Mouse (Mus musculus): ENCODE data around the gene Ube2s. TPM values are rescaled to one million over a fixed set of nuclear protein-coding genes. Genes with fewer than 3 reads are reported as not detected.

Ube2s gene
- polyA plus RNA-seq, 1 experiment from 2014 or later: 269 TPM

GRCm38 (mm10) chr7:4764946-4765710 is 47.3 kb downstream of the Ube2s start:
- ATAC-seq (ENCODE audit: low FRiP score, low read depth): no peak
- Histone ChIP-seq H3K9ac (no peak overlapping the region), H3K27ac (replicated peaks) (no peak overlapping the region), H3K4me3 (no peak overlapping the region), H3K27me3 (no peaks in the 10 kb centered on the region), H3K4me1 (replicated peaks) (no peaks in the 10 kb centered on the region; the same call in 1 of the 2 replicates), H3K36me3 (no peaks in the 10 kb centered on the region), H3K4me2 (no peak overlapping the region), H3K9me3 (no peaks in the 10 kb centered on the region)
- WGBS: 18% methylated on average over 4 of the region's 4 CpGs

- Histone ChIP-seq H3K4me2 (no peak overlapping the region), H3K27ac (replicated peaks) (no peak overlapping the region), H3K9me3 (no peaks in the 10 kb centered on the region), H3K4me1 (replicated peaks) (no peaks in the 10 kb centered on the region), H3K27me3 (no peaks in the 10 kb centered on the region), H3K9ac (no peak overlapping the region), H3K4me3 (no peak overlapping the region), H3K36me3 (no peaks in the 10 kb centered on the region)
- WGBS: 44% methylated on average over 1 of the region's 1 CpGs
- no peak for ATAC-seq (ENCODE audit: low FRiP score, low read depth)
Measured at GRCm38 (mm10) chr7:4759670-4760069, 52.7 kb downstream of the Ube2s start.

GRCm38 (mm10) chr7:4752821-4753570 is 59.4 kb downstream of the Ube2s start, which contains the start of gene Cox6b2:
Gene Cox6b2 (minus strand): TSS chr7:4753094.
- peaks cover 18% of the 10 kb centered on the region for H3K4me1 ChIP-seq (replicated peaks)
- no peaks in the 10 kb centered on the region for H3K27me3 ChIP-seq
- peak within 1 kb of the TSS; percentile 27; the same call in 1 of the 2 replicates for H3K9ac ChIP-seq
- ATAC-seq (ENCODE audit: low FRiP score, low read depth): peak; percentile 95
- H3K36me3 ChIP-seq: no peaks in the 10 kb centered on the region
- WGBS: 5% methylated on average over 24 of the region's 24 CpGs
- H3K27ac ChIP-seq (replicated peaks): peak within 1 kb of the TSS; percentile 30; the same call in 1 of the 2 replicates
- peak within 1 kb of the TSS; percentile 64 for H3K4me2 ChIP-seq
- H3K9me3 ChIP-seq: no peaks in the 10 kb centered on the region
- peak within 1 kb of the TSS; percentile 39 for H3K4me3 ChIP-seq

GRCm38 (mm10) chr7:4751971-4752820 is 60.2 kb downstream of the Ube2s start:
- Histone ChIP-seq H3K4me2 (peak overlapping the region; percentile 64), H3K4me1 (replicated peaks) (peaks cover 18% of the 10 kb centered on the region), H3K36me3 (no peaks in the 10 kb centered on the region), H3K9me3 (no peaks in the 10 kb centered on the region), H3K27ac (replicated peaks) (peak overlapping the region; percentile 30; the same call in 1 of the 2 replicates), H3K9ac (peak overlapping the region; percentile 20; the same call in 1 of the 2 replicates), H3K27me3 (no peaks in the 10 kb centered on the region), H3K4me3 (peak overlapping the region; percentile 39)
- peak; percentile 69 for ATAC-seq (ENCODE audit: low FRiP score, low read depth)
- 2% methylated on average over 30 of the region's 30 CpGs for WGBS

GRCm38 (mm10) chr7:4749169-4749568 is 63.2 kb downstream of the Ube2s start:
- H3K36me3 ChIP-seq: peaks cover 8% of the 10 kb centered on the region; the same call in 1 of the 2 replicates
- H3K27ac ChIP-seq (replicated peaks): no peak overlapping the region
- peaks cover 18% of the 10 kb centered on the region for H3K4me1 ChIP-seq (replicated peaks)
- H3K4me3 ChIP-seq: no peak overlapping the region
- H3K9ac ChIP-seq: no peak overlapping the region
- H3K27me3 ChIP-seq: no peaks in the 10 kb centered on the region
- no peak for ATAC-seq (ENCODE audit: low FRiP score, low read depth)
- H3K4me2 ChIP-seq: no peak overlapping the region
- 90% methylated on average over 2 of the region's 2 CpGs for WGBS
- H3K9me3 ChIP-seq: no peaks in the 10 kb centered on the region

GRCm38 (mm10) chr7:4748321-4748720 is 64.1 kb downstream of the Ube2s start:
- WGBS: 80% methylated on average over 4 of the region's 4 CpGs
- Histone ChIP-seq H3K36me3 (peaks cover 8% of the 10 kb centered on the region; the same call in 1 of the 2 replicates), H3K27ac (replicated peaks) (no peak overlapping the region), H3K4me1 (replicated peaks) (peaks cover 17% of the 10 kb centered on the region), H3K4me2 (no peak overlapping the region), H3K27me3 (no peaks in the 10 kb centered on the region), H3K4me3 (no peak overlapping the region), H3K9me3 (no peaks in the 10 kb centered on the region), H3K9ac (no peak overlapping the region)
- ATAC-seq (ENCODE audit: low FRiP score, low read depth): no peak

- no peak overlapping the region for H3K4me3 ChIP-seq
- H3K9me3 ChIP-seq: no peaks in the 10 kb centered on the region
- ATAC-seq (ENCODE audit: low FRiP score, low read depth): no peak
- H3K4me2 ChIP-seq: no peak overlapping the region
- peaks cover 13% of the 10 kb centered on the region for H3K4me1 ChIP-seq (replicated peaks)
- peaks cover 8% of the 10 kb centered on the region; the same call in 1 of the 2 replicates for H3K36me3 ChIP-seq
- no peak overlapping the region for H3K9ac ChIP-seq
- no peak overlapping the region for H3K27ac ChIP-seq (replicated peaks)
- H3K27me3 ChIP-seq: no peaks in the 10 kb centered on the region
- 76% methylated on average over 9 of the region's 9 CpGs for WGBS
Measured at GRCm38 (mm10) chr7:4747156-4747899, 65.1 kb downstream of the Ube2s start.

- H3K4me1 ChIP-seq (replicated peaks): peaks cover 15% of the 10 kb centered on the region
- no peak for ATAC-seq (ENCODE audit: low FRiP score, low read depth)
- no peak overlapping the region for H3K4me2 ChIP-seq
- no peaks in the 10 kb centered on the region for H3K9me3 ChIP-seq
- H3K4me3 ChIP-seq: no peak overlapping the region
- H3K27ac ChIP-seq (replicated peaks): no peak overlapping the region
- H3K36me3 ChIP-seq: peaks cover 8% of the 10 kb centered on the region; the same call in 1 of the 2 replicates
- 87% methylated on average over 22 of the region's 22 CpGs for WGBS
- no peak overlapping the region for H3K9ac ChIP-seq
- H3K27me3 ChIP-seq: no peaks in the 10 kb centered on the region
Measured at GRCm38 (mm10) chr7:4746326-4746980, 65.9 kb downstream of the Ube2s start.

GRCm38 (mm10) chr7:4744886-4745285 is 67.5 kb downstream of the Ube2s start:
- Histone ChIP-seq H3K36me3 (peaks cover 8% of the 10 kb centered on the region; the same call in 1 of the 2 replicates), H3K9ac (no peak overlapping the region), H3K27me3 (no peaks in the 10 kb centered on the region), H3K4me1 (replicated peaks) (peaks cover 24% of the 10 kb centered on the region), H3K4me2 (no peak overlapping the region), H3K9me3 (no peaks in the 10 kb centered on the region), H3K27ac (replicated peaks) (no peak overlapping the region), H3K4me3 (no peak overlapping the region)
- WGBS: 98% methylated on average over 6 of the region's 6 CpGs
- ATAC-seq (ENCODE audit: low FRiP score, low read depth): no peak
